Mouse (Mus musculus) midbrain, embryonic 15.5 days (tissue): ENCODE measurements around the gene Cnnm2. TPM values are rescaled to one million over a fixed set of nuclear protein-coding genes. Genes with fewer than 3 reads are reported as not detected.

ENCODE experiments used
- ATAC-seq: fragments of 200-750 bp; cut with Nextera tagmentation; replicated peaks from 2 replicates; pipeline ENCODE4 v1.8.0; 2017; ENCODE audit warnings: moderate TSS enrichment
- H3K27ac ChIP-seq: fragments of 300-500 bp; sonication (generic); 2 replicates; pipeline ENCODE4 v1.5.1; 2015; ENCODE audit warnings: mild to moderate bottlenecking, inconsistent platforms
- H3K27me3 ChIP-seq: fragments of 300-500 bp; sonication (generic); replicated peaks from 2 replicates; pipeline ENCODE4 v1.6.1; 2015; ENCODE audit warnings: inconsistent platforms
- H3K36me3 ChIP-seq: fragments of 300-500 bp; sonication (generic); replicated peaks from 2 replicates; pipeline ENCODE4 v1.6.1; 2015; ENCODE audit warnings: inconsistent platforms
- H3K4me1 ChIP-seq: fragments of 300-500 bp; sonication (generic); 2 replicates; pipeline ENCODE4 v1.6.1; 2015; ENCODE audit warnings: inconsistent platforms
- H3K4me2 ChIP-seq: fragments of 300-500 bp; sonication (generic); 2 replicates; pipeline ENCODE4 v1.6.1; 2015; ENCODE audit warnings: inconsistent platforms, mild to moderate bottlenecking, moderate library complexity
- H3K4me3 ChIP-seq: fragments of 300-500 bp; sonication (generic); 2 replicates; pipeline ENCODE4 v1.5.1; 2015; ENCODE audit warnings: mild to moderate bottlenecking, inconsistent platforms
- H3K9ac ChIP-seq: fragments of 300-500 bp; sonication (generic); 2 replicates; pipeline ENCODE4 v1.6.1; 2015; ENCODE audit warnings: mild to moderate bottlenecking, inconsistent platforms
- H3K9me3 ChIP-seq: fragments of 300-500 bp; sonication (generic); 2 replicates; pipeline ENCODE4 v1.6.1; 2016; ENCODE audit warnings: inconsistent platforms
- WGBS: fragments of 180-500 bp; shearing (Covaris S2); methylation state at CpG from one replicate; pipeline ENCODE4 v1.1.7; 2015; ENCODE audit warnings: mixed read lengths; 5-methylcytosine and 5-hydroxymethylcytosine counted together
- polyA plus RNA-seq: library from polyadenylated mRNA; unstranded; fragments of >200 nt; fragmentation: Nextera tagmentation; extraction: Ambion mirVana; gene quantifications from 2 replicates; pipeline ENCODE4 v1.2.1, GENCODE M21; 2015

Gene Cnnm2
- polyA plus RNA-seq, 1 experiment from 2014 or later = 7.8 TPM

- no peaks in the 10 kb centered on the region for H3K9me3 ChIP-seq
- no peak overlapping the region for H3K9ac ChIP-seq
- no peak overlapping the region for H3K4me3 ChIP-seq
- peaks cover 7% of the 10 kb centered on the region; the same call in 1 of the 2 replicates for H3K36me3 ChIP-seq
- no peaks in the 10 kb centered on the region for H3K27me3 ChIP-seq
- WGBS = 58% methylated on average over 13 of the region's 13 CpGs
- H3K27ac ChIP-seq = no peak overlapping the region
- ATAC-seq = no peak
- H3K4me1 ChIP-seq = no peaks in the 10 kb centered on the region
- no peak overlapping the region for H3K4me2 ChIP-seq
Measured at GRCm38 (mm10) chr19:46878346-46878745, 117.0 kb downstream of the Cnnm2 start.

- 95% methylated on average over 2 of the region's 2 CpGs for WGBS
- H3K27me3 ChIP-seq = no peaks in the 10 kb centered on the region
- H3K27ac ChIP-seq = no peak overlapping the region
- no peaks in the 10 kb centered on the region for H3K4me1 ChIP-seq
- no peaks in the 10 kb centered on the region for H3K9me3 ChIP-seq
- H3K4me2 ChIP-seq = no peak overlapping the region
- no peak overlapping the region for H3K9ac ChIP-seq
- H3K36me3 ChIP-seq = peaks cover 17% of the 10 kb centered on the region; the same call in 1 of the 2 replicates
- ATAC-seq = no peak
- no peak overlapping the region for H3K4me3 ChIP-seq
Measured at GRCm38 (mm10) chr19:46879876-46880275, 118.5 kb downstream of the Cnnm2 start.

- Histone ChIP-seq H3K27me3 (no peaks in the 10 kb centered on the region), H3K4me1 (no peaks in the 10 kb centered on the region), H3K9ac (no peak overlapping the region), H3K27ac (no peak overlapping the region), H3K9me3 (no peaks in the 10 kb centered on the region), H3K4me3 (no peak overlapping the region), H3K4me2 (no peak overlapping the region), H3K36me3 (peaks cover 45% of the 10 kb centered on the region; the same call in 1 of the 2 replicates)
- no peak for ATAC-seq
- 95% methylated on average over 4 of the region's 4 CpGs for WGBS
Measured at GRCm38 (mm10) chr19:46885365-46885764, 124.0 kb downstream of the Cnnm2 start.

GRCm38 (mm10) chr19:46886826-46887225 lies 125.4 kb downstream of the Cnnm2 start:
- no peaks in the 10 kb centered on the region for H3K27me3 ChIP-seq
- H3K9ac ChIP-seq = no peak overlapping the region
- H3K9me3 ChIP-seq = no peaks in the 10 kb centered on the region
- H3K36me3 ChIP-seq = peaks cover 52% of the 10 kb centered on the region
- ATAC-seq = no peak
- no peaks in the 10 kb centered on the region for H3K4me1 ChIP-seq
- H3K4me2 ChIP-seq = no peak overlapping the region
- H3K4me3 ChIP-seq = no peak overlapping the region
- 91% methylated on average over 7 of the region's 7 CpGs for WGBS
- H3K27ac ChIP-seq = no peak overlapping the region

- whole genome bisulfite sequencing = 88% methylated on average over 14 of the region's 14 CpGs
- H3K36me3 ChIP-seq = peaks cover 54% of the 10 kb centered on the region
- H3K4me2 ChIP-seq = no peak overlapping the region
- no peak for ATAC-seq
- no peaks in the 10 kb centered on the region for H3K27me3 ChIP-seq
- no peaks in the 10 kb centered on the region for H3K4me1 ChIP-seq
- no peaks in the 10 kb centered on the region for H3K9me3 ChIP-seq
- no peak overlapping the region for H3K4me3 ChIP-seq
- no peak overlapping the region for H3K9ac ChIP-seq
- H3K27ac ChIP-seq = no peak overlapping the region; the same call in 1 of the 2 replicates
Measured at GRCm38 (mm10) chr19:46887811-46888527, 126.6 kb downstream of the Cnnm2 start.

- ATAC-seq = no peak
- Histone ChIP-seq H3K4me1 (no peaks in the 10 kb centered on the region), H3K4me2 (no peak overlapping the region), H3K27me3 (no peaks in the 10 kb centered on the region), H3K4me3 (no peak overlapping the region), H3K36me3 (peaks cover 46% of the 10 kb centered on the region), H3K27ac (no peak overlapping the region), H3K9me3 (no peaks in the 10 kb centered on the region), H3K9ac (no peak overlapping the region)
- WGBS = 93% methylated on average over 8 of the region's 8 CpGs
Measured at GRCm38 (mm10) chr19:46889666-46890065, 128.3 kb downstream of the Cnnm2 start.

- Histone ChIP-seq H3K4me3 (no peak overlapping the region), H3K9ac (no peak overlapping the region), H3K9me3 (no peaks in the 10 kb centered on the region), H3K27ac (no peak overlapping the region), H3K4me2 (no peak overlapping the region), H3K27me3 (no peaks in the 10 kb centered on the region), H3K4me1 (no peaks in the 10 kb centered on the region), H3K36me3 (peaks cover 43% of the 10 kb centered on the region)
- no peak for ATAC-seq
- 94% methylated on average over 8 of the region's 8 CpGs for WGBS
Measured at GRCm38 (mm10) chr19:46890657-46891056, 129.3 kb downstream of the Cnnm2 start.

- peaks cover 45% of the 10 kb centered on the region for H3K36me3 ChIP-seq
- H3K9me3 ChIP-seq = no peaks in the 10 kb centered on the region
- WGBS = 87% methylated on average over 3 of the region's 3 CpGs
- no peak overlapping the region for H3K4me3 ChIP-seq
- no peak overlapping the region for H3K27ac ChIP-seq
- H3K4me1 ChIP-seq = no peaks in the 10 kb centered on the region
- H3K4me2 ChIP-seq = no peak overlapping the region
- no peak for ATAC-seq
- H3K27me3 ChIP-seq = no peaks in the 10 kb centered on the region
- H3K9ac ChIP-seq = no peak overlapping the region
Measured at GRCm38 (mm10) chr19:46892856-46893255, 131.5 kb downstream of the Cnnm2 start.

GRCm38 (mm10) chr19:46893484-46893883 lies 132.1 kb downstream of the Cnnm2 start:
- H3K27me3 ChIP-seq = no peaks in the 10 kb centered on the region
- H3K9me3 ChIP-seq = no peaks in the 10 kb centered on the region
- no peak overlapping the region for H3K4me3 ChIP-seq
- H3K27ac ChIP-seq = no peak overlapping the region
- H3K4me2 ChIP-seq = no peak overlapping the region
- WGBS = 94% methylated on average over 7 of the region's 7 CpGs
- no peak overlapping the region for H3K9ac ChIP-seq
- H3K4me1 ChIP-seq = no peaks in the 10 kb centered on the region
- ATAC-seq = no peak
- peaks cover 43% of the 10 kb centered on the region for H3K36me3 ChIP-seq

- no peak overlapping the region for H3K4me2 ChIP-seq
- no peaks in the 10 kb centered on the region for H3K4me1 ChIP-seq
- no peak overlapping the region for H3K27ac ChIP-seq
- WGBS = 93% methylated on average over 3 of the region's 3 CpGs
- H3K27me3 ChIP-seq = no peaks in the 10 kb centered on the region
- no peak overlapping the region for H3K9ac ChIP-seq
- H3K9me3 ChIP-seq = no peaks in the 10 kb centered on the region
- peaks cover 15% of the 10 kb centered on the region for H3K36me3 ChIP-seq
- no peak overlapping the region for H3K4me3 ChIP-seq
- no peak for ATAC-seq
Measured at GRCm38 (mm10) chr19:46897135-46897534, 135.7 kb downstream of the Cnnm2 start.

GRCm38 (mm10) chr19:46898222-46898621 lies 136.8 kb downstream of the Cnnm2 start:
- H3K9me3 ChIP-seq = no peaks in the 10 kb centered on the region
- H3K4me1 ChIP-seq = no peaks in the 10 kb centered on the region
- no peak overlapping the region for H3K4me2 ChIP-seq
- no peaks in the 10 kb centered on the region for H3K27me3 ChIP-seq
- no peak for ATAC-seq
- H3K36me3 ChIP-seq = peaks cover 12% of the 10 kb centered on the region
- 92% methylated on average over 5 of the region's 5 CpGs for WGBS
- no peak overlapping the region for H3K4me3 ChIP-seq
- no peak overlapping the region for H3K9ac ChIP-seq
- no peak overlapping the region for H3K27ac ChIP-seq

- Histone ChIP-seq H3K9me3 (no peaks in the 10 kb centered on the region), H3K9ac (no peak overlapping the region), H3K4me1 (no peaks in the 10 kb centered on the region), H3K27ac (no peak overlapping the region), H3K4me2 (no peak overlapping the region), H3K4me3 (no peak overlapping the region), H3K27me3 (no peaks in the 10 kb centered on the region), H3K36me3 (peaks cover 12% of the 10 kb centered on the region)
- ATAC-seq = no peak
- 59% methylated on average over 5 of the region's 5 CpGs for WGBS
Measured at GRCm38 (mm10) chr19:46899306-46899705, 137.9 kb downstream of the Cnnm2 start.

- H3K9ac ChIP-seq = no peak overlapping the region
- 80% methylated on average over 5 of the region's 5 CpGs for WGBS
- H3K4me1 ChIP-seq = no peaks in the 10 kb centered on the region
- ATAC-seq = no peak
- H3K4me2 ChIP-seq = no peak overlapping the region
- no peak overlapping the region for H3K4me3 ChIP-seq
- no peak overlapping the region for H3K27ac ChIP-seq
- peaks cover 12% of the 10 kb centered on the region for H3K36me3 ChIP-seq
- no peaks in the 10 kb centered on the region for H3K27me3 ChIP-seq
- H3K9me3 ChIP-seq = no peaks in the 10 kb centered on the region
Measured at GRCm38 (mm10) chr19:46899871-46900270, 138.5 kb downstream of the Cnnm2 start.
